Mouse (Mus musculus): ENCODE measurements at regions not wholly inside any gene's neighbourhood (a gene's known extent, or its start where the extent isn't known, plus 50 kb on each side); places are given as distances from the start of the nearest gene placed in this dataset.

DNA sequence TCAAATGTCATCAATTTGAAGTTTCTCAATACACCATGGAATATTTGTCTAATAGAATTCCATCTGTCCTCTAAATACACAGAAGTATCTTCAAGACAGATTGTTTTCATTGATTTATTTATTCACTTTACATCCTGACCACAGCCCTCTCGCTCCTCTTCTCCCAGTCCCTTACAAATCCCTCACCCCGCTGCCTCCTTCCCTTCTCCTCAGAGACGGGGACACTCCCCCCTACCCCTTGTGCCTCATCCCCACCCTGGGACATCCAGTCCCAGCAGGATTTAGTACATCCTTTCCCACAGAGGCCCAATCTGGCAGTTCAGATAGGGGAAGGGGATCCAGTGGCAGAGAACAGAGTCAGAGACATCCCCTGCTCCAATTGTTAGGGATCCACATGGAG is 129.6 kb upstream of the Sgk1 start:
- Histone ChIP-seq H3K27ac (ENCODE audit: control insufficient read depth, insufficient read depth, low read length) (no peak overlapping the region), H3K4me1 (replicated peaks; ENCODE audit: control insufficient read depth, insufficient read depth, low read length) (no peaks in the 10 kb centered on the region), H3K36me3 (ENCODE audit: control insufficient read depth, insufficient read depth, low read length) (no peaks in the 10 kb centered on the region), H3K4me3 (ENCODE audit: control insufficient read depth, insufficient read depth, low read length) (no peak overlapping the region), H3K27me3 (ENCODE audit: control insufficient read depth, insufficient read depth, low read length) (no peaks in the 10 kb centered on the region)
- TF ChIP-seq POLR2A (IDR thresholded peaks at IDR 0.05; ENCODE audit: control insufficient read depth, extremely low read depth, insufficient read depth, low read length, poor library complexity) (no peak), CTCF (IDR thresholded peaks at IDR 0.05; ENCODE audit: borderline replicate concordance, control insufficient read depth, extremely low read depth, insufficient read depth, low read length, poor library complexity) (no peak)
- 97% methylated on average over 3 of the region's 3 CpGs for WGBS
- no peak for DNase-seq

DNA sequence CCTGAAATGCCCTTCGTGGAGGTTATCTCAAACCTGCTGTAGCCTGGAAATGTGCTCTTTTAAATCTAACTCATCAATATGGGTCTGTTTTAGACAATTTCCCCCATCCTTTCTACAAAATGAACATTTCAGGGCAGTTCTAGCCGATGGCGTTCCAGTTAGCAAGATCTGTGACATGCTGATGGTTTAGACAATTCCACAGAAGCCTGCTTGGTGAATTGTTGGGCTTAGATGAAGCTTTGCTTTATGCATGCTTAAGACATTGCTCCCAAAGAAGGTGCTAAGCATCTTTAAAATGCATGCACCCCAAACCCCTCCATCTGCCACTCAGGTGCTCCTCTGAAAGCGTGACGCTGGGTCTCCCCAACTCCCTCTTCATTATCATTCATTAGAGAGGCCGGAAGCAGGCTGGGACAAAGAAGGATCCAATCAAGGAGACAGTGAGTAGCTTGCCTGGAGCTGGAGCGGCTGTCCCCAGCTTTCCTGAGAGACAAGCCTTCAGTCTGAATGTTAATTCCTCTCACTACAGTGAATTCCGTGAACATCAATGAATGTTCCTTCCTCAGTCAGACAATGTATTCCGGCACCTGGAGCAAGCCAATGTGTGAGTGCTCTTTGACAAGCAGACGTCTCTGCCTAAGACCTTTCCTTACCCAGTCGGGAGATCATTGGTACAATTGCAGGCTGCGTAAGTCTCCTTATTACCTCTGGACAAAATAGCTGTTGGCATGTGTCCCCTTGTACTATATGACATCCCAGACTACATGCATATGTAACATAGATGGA is 127.0 kb upstream of the Sgk1 start:
- whole genome bisulfite sequencing, result 97% methylated on average over 12 of the region's 12 CpGs
- no peaks in the 10 kb centered on the region for H3K36me3 ChIP-seq (ENCODE audit: control insufficient read depth, insufficient read depth, low read length)
- no peak for DNase-seq
- no peak for TF ChIP-seq CTCF (IDR thresholded peaks at IDR 0.05; ENCODE audit: borderline replicate concordance, control insufficient read depth, extremely low read depth, insufficient read depth, low read length, poor library complexity)
- no peak for TF ChIP-seq POLR2A (IDR thresholded peaks at IDR 0.05; ENCODE audit: control insufficient read depth, extremely low read depth, insufficient read depth, low read length, poor library complexity)
- H3K27me3 ChIP-seq (ENCODE audit: control insufficient read depth, insufficient read depth, low read length), result no peaks in the 10 kb centered on the region
- no peak overlapping the region for H3K27ac ChIP-seq (ENCODE audit: control insufficient read depth, insufficient read depth, low read length)
- no peak overlapping the region for H3K4me3 ChIP-seq (ENCODE audit: control insufficient read depth, insufficient read depth, low read length)
- no peaks in the 10 kb centered on the region for H3K4me1 ChIP-seq (replicated peaks; ENCODE audit: control insufficient read depth, insufficient read depth, low read length)

DNA sequence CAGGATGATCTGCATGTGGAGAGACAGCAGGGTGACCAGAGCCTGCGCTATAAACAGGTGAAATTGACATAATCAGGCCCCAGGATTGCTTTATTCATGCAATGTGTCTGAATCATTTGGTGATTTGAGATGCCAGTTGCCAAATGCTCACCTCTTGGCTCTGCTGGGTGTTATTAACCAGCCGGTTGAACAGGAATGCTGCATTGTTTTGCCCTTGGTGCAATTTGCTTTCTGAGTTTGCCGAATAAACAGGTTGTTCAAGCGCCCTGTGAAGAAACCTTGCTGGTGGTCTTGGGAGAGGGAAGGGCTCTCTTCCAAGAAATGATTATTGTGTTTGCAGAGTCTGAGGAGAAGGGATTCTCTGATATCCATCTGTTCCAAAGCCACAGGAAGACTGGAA is 126.3 kb upstream of the Sgk1 start:
- DNase-seq, result no peak
- WGBS, result 99% methylated on average over 4 of the region's 4 CpGs
- no peak overlapping the region for H3K4me3 ChIP-seq (ENCODE audit: control insufficient read depth, insufficient read depth, low read length)
- no peaks in the 10 kb centered on the region for H3K27me3 ChIP-seq (ENCODE audit: control insufficient read depth, insufficient read depth, low read length)
- no peak for TF ChIP-seq POLR2A (IDR thresholded peaks at IDR 0.05; ENCODE audit: control insufficient read depth, extremely low read depth, insufficient read depth, low read length, poor library complexity)
- H3K4me1 ChIP-seq (replicated peaks; ENCODE audit: control insufficient read depth, insufficient read depth, low read length), result no peaks in the 10 kb centered on the region
- H3K27ac ChIP-seq (ENCODE audit: control insufficient read depth, insufficient read depth, low read length), result no peak overlapping the region
- H3K36me3 ChIP-seq (ENCODE audit: control insufficient read depth, insufficient read depth, low read length), result no peaks in the 10 kb centered on the region

DNA sequence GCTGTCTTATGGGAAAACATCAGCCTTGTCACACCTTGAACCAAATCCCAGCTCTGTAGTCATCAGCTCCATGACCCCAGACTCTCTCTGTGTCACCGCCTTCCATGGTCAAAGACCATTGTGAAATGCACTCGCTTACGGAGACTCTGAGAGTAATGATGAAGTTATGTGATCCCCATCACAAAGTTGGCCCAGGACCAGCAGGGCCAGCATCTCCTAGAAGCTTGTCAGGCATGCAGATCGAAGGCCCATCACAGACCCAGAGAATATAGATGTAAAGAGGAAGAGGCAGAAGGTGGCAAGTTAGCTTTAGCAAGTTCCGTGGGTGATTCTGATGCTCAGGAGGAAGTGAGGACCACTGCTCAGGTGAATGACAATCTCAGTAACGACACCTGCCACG is 125.2 kb upstream of the Sgk1 start:
- Histone ChIP-seq H3K27ac (ENCODE audit: control insufficient read depth, insufficient read depth, low read length) (no peak overlapping the region), H3K27me3 (ENCODE audit: control insufficient read depth, insufficient read depth, low read length) (no peaks in the 10 kb centered on the region), H3K36me3 (ENCODE audit: control insufficient read depth, insufficient read depth, low read length) (no peaks in the 10 kb centered on the region), H3K4me1 (replicated peaks; ENCODE audit: control insufficient read depth, insufficient read depth, low read length) (no peaks in the 10 kb centered on the region), H3K4me3 (ENCODE audit: control insufficient read depth, insufficient read depth, low read length) (no peak overlapping the region)
- 94% methylated on average over 7 of the region's 7 CpGs for WGBS
- TF ChIP-seq POLR2A (IDR thresholded peaks at IDR 0.05; ENCODE audit: control insufficient read depth, extremely low read depth, insufficient read depth, low read length, poor library complexity) (no peak), CTCF (IDR thresholded peaks at IDR 0.05; ENCODE audit: borderline replicate concordance, control insufficient read depth, extremely low read depth, insufficient read depth, low read length, poor library complexity) (no peak)
- DNase-seq, result no peak

DNA sequence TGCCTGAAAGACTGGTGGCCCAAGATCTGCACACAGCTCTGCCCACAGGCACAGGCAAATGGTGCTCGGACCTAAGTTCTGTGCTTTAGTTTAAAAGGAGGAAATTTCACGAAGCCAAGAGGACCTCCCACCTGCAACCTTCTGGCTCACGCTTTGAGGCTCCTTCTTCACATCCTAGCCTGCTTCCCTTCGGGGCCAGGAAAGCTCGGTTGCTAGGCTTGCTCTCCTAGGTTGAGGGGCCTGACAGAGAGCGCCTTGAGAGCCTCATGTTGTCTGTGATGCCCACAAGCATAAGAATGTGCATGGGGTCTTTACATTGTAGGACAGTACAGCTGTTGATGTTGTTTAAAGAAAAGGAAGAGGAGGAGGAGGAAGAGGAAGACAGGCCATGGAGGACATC is 123.9 kb upstream of the Sgk1 start:
- no peak overlapping the region for H3K4me3 ChIP-seq (ENCODE audit: control insufficient read depth, insufficient read depth, low read length)
- H3K27me3 ChIP-seq (ENCODE audit: control insufficient read depth, insufficient read depth, low read length), result no peaks in the 10 kb centered on the region
- H3K4me1 ChIP-seq (replicated peaks; ENCODE audit: control insufficient read depth, insufficient read depth, low read length), result no peaks in the 10 kb centered on the region
- 90% methylated on average over 6 of the region's 6 CpGs for WGBS
- H3K36me3 ChIP-seq (ENCODE audit: control insufficient read depth, insufficient read depth, low read length), result no peaks in the 10 kb centered on the region
- H3K27ac ChIP-seq (ENCODE audit: control insufficient read depth, insufficient read depth, low read length), result no peak overlapping the region
- TF ChIP-seq POLR2A (IDR thresholded peaks at IDR 0.05; ENCODE audit: control insufficient read depth, extremely low read depth, insufficient read depth, low read length, poor library complexity) (no peak), CTCF (IDR thresholded peaks at IDR 0.05; ENCODE audit: borderline replicate concordance, control insufficient read depth, extremely low read depth, insufficient read depth, low read length, poor library complexity) (no peak)
- no peak for DNase-seq

DNA sequence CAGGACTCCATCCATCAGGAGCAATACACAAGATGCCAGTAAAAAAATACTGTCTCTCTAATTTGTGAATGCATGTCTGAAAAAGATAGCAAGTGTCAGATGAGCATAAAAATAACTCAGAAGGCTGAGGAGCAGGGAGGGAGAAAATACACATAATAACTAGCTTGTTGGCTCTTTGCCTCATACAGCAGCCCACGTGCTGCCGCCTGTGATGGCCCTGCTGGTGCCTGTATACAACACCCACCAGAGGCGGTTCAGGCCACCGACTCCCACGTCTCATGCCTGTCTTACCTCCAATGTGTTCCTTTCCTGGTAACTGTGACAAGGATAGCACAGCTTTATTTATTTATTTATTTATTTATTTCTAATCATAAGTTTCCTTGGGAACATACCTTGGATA is 119.5 kb upstream of the Sgk1 start:
- no peak for DNase-seq
- no peaks in the 10 kb centered on the region for H3K36me3 ChIP-seq (ENCODE audit: control insufficient read depth, insufficient read depth, low read length)
- no peaks in the 10 kb centered on the region for H3K4me1 ChIP-seq (replicated peaks; ENCODE audit: control insufficient read depth, insufficient read depth, low read length)
- H3K4me3 ChIP-seq (ENCODE audit: control insufficient read depth, insufficient read depth, low read length), result no peak overlapping the region
- 93% methylated on average over 5 of the region's 5 CpGs for WGBS
- no peaks in the 10 kb centered on the region for H3K27me3 ChIP-seq (ENCODE audit: control insufficient read depth, insufficient read depth, low read length)
- TF ChIP-seq CTCF (IDR thresholded peaks at IDR 0.05; ENCODE audit: borderline replicate concordance, control insufficient read depth, extremely low read depth, insufficient read depth, low read length, poor library complexity) (no peak), POLR2A (IDR thresholded peaks at IDR 0.05; ENCODE audit: control insufficient read depth, extremely low read depth, insufficient read depth, low read length, poor library complexity) (no peak)
- no peak overlapping the region for H3K27ac ChIP-seq (ENCODE audit: control insufficient read depth, insufficient read depth, low read length)

All from thymus, adult 2 months (tissue).